Mouse (Mus musculus): ENCODE data around the gene Kcnc1.

Kcnc1 gene

DNA sequence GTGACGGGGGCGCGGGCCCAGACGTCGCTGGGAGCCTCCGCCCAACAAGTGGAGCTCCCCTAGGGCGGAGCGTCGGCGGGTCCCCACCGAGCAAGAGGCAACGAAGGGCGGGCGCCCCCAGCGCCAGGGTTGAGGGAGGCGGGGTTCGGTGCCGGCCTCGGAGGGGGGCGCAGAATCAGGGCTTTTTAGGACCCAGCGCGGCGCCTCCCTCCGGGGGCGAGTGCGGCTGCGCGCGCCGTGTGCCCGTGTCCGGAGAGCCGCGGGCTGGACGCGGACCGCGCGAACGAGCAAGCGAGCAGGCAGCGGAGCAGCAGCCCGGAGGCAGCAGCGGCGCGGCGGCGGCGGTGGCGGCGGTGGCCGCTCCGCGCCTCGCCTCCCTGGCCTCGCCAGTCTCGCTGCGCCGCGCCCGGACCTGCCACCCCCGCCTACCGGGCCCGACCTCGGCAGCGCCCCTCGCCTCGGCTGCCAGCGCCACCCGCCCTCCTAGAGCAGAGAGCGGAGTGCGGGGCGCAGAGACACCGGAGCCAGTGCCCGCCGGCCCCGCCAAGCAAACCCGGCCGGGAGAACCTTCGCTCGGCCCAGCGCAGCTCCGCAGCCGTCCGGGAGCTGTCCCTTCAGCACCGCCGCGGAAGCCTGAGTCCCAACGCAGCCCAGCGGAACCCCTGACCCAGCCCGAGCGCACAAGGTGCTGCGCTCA, at the start of gene Kcnc1:
Gene Kcnc1 (plus strand): TSS at position 267 of the 697 bp plus-strand sequence.
- peak; percentile 77 for DNase-seq

DNA sequence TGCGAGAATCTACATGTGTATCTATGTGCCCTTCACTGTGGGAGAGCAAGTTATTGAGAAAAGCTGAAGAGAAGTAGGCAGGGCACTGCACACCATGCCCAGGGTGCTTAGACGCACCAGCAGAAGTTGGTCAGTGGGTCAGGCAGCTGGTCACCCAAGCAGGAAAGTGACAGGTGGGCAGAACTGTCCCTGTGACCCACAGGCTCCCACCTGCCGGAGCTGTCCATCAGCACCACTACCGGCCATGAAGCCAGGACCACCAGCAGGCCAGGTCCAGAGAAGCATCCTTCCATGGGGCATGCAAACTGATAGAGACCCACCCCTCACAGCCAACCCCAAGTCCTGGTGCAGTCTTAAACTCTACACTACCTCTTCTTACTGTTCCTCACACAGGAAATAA, 48.6 kb upstream of the Kcnc1 start:
- no peak for DNase-seq

DNA sequence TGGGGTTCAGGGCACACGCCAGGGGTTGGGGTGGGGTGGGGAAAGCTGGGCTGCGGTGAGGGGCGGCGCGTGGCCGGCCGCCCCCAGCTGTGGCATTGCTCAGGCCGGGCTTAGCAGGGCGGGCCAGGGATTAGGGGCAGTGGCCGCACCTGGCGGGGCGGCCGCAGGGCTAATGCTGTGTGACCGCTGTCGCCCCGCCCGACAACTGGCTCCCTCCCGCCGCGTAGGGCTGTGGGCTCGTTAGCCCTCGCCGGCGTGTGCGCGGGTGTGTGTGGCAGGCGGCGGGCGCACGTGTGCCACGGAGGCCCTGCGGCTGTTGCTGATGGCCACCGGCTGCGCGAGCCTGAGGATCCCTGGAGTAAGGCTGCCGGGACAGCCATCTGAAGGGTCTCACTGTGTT, 47.5 kb upstream of the Kcnc1 start:
- peak; percentile 42 for DNase-seq

DNA sequence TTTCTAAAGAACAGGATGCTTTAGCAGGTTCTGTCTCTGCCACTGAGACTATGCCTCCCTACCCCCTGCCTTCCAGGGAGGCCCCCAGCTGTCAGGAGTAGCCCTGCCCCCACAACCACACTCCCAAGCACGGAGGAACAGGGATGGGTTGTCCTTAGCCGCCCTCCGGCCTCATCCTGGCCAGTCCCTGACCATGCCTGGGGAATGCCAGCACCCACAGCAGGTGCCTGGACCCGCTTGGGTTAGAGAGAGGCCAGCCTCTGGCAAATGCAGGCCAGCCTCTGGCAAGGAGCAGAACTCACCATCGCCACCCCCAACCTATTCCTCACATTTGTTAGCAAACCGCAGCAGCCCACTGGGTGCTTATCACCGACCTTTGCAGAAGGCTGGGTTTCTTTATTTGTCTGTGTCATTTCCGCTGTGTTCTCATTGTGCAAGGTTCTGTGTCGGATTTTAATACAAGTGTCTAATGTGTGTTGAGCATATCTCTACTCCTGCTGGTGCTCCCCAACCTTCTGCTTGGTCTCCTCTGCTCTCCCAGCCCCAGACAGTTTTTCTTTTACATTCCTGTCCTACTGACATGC, 46.1 kb upstream of the Kcnc1 start:
- DNase-seq = no peak

DNA sequence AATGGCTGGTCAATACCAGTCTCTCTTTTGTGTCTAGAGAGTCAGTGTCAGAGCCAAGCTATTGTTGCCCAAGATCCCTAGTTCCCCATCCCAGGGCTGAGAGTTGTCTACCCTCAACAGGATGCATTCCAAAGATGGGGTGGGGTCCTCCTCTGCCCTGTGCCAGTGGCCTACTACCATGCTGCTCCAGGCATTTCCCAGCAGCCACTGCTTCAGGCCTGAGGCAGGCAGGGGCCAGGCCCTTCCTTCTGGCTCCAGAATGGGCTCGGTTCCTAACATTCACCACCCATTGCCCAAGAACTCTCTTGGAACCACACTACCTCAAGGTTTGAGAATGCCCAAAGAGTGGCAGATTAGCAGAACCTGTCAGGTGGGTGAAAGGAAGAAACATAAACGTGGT, 43.5 kb upstream of the Kcnc1 start:
- DNase-seq = no peak

DNA sequence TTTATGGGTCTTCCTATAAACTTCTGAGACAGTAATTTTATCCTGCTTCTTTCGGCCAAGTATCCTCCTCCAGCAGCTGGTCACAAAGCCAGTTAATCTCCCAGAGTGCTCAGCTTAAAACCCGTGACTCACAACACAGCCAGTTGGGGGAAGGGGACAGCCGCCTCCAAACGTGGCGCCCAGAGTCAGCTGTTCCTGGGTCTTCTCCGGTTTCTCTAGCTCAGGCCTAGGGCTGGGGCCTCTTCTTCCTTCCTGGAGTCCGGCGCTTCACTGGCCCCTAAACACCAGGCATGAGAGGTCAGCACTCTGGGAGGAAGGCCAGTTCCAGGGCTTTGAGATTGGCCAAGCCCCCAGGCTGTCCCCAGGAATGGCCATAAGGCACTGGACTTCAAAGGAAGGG, 43.1 kb upstream of the Kcnc1 start:
- DNase-seq = no peak

DNA sequence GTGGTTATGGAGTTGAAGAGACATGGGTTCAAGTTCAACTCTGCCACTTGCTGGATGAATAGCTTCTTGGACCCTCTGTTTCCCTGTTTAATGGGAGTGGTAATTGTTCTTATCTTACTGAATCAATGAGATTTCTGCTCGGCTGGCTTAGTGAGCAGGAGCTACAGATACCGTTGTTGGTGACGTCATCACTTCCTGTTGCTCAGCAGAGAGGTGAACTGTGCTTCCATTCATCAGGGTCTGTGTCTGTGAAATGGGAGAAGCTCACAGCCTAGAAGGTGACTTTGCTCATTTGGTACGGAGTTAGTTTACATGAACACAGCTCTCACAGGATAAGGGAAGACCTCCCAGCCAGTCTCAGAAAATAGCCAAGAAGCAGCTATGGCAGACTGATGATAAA, 42.4 kb upstream of the Kcnc1 start:
- DNase-seq = no peak

DNA sequence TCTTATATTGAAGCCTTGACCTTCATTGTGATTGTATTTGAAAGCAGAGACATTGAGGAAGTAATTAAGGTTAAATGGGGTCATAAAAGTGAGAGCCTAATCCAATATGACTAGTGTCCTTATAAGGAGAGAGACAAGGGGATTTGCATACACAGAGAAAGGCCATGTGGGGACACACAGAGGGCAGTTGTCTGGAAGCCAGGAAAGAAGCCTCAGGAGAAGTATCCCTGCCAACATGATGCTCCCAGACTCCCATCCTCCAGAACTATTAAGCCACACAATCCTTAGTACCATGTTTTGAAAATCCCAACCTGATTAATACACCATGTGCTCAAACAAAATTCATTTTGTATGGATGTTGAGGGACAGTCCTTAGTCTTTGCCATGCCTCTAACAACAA, 34.5 kb upstream of the Kcnc1 start:
- no peak for DNase-seq

DNA sequence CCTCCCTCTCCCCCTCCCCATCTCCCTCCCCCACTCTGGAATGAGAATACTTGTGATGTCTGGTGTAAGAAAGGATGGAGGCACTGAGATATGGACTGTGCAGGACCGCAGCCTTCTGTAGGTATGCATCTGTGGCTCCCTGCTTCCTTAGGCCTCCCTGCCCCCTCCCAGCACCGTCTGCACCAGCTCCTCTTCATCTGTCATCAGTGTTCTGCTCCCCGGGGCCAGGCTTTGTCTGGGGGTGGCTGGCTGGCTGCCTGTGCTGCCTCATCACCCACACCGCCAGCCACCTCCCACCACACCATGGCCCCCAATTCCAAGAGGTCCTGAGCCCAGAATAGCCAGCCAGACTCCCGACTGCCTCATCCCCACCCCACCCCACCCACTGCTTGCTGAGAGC, 32.1 kb upstream of the Kcnc1 start:
- no peak for DNase-seq

DNA sequence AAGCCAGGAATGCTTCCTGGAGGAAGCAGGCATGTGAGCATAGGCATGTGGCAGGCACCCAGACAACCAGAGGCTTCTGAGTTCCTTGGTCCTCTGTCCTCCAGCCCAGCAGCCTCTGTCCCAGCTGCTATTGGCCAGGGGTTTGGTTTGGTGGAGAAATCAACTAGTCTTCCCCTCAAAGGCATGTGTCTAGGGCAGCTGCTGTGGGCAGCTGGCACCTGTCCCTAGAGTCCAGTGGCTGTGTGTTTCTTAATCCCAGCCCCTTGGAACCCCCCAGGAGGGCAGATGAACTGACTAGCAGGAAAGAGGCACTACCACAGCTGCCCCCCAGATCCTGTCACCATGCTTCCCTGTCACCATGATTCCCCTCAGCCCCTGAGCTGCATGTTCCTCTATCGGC, 30.5 kb upstream of the Kcnc1 start:
- DNase-seq = no peak

DNA sequence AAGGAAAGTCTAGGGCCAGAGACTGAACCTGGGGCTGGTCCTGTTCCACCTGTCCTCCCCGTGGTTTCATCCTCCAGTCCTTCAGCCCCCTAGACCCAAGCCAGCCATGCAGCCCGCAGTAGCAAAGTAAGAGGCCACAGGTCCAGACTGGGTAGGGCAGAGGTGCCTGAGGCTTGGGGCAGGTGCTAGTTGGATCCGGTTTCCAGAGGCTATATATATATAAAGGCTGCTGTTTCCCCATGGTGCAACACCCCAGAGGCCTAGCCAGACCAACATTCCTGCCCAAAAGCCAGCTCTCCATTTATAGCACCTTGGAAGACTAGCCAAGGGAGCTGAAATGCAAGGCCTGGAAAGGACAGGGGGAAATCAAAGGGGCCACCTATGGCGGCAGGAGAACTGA, 25.2 kb upstream of the Kcnc1 start:
- DNase-seq = no peak

DNA sequence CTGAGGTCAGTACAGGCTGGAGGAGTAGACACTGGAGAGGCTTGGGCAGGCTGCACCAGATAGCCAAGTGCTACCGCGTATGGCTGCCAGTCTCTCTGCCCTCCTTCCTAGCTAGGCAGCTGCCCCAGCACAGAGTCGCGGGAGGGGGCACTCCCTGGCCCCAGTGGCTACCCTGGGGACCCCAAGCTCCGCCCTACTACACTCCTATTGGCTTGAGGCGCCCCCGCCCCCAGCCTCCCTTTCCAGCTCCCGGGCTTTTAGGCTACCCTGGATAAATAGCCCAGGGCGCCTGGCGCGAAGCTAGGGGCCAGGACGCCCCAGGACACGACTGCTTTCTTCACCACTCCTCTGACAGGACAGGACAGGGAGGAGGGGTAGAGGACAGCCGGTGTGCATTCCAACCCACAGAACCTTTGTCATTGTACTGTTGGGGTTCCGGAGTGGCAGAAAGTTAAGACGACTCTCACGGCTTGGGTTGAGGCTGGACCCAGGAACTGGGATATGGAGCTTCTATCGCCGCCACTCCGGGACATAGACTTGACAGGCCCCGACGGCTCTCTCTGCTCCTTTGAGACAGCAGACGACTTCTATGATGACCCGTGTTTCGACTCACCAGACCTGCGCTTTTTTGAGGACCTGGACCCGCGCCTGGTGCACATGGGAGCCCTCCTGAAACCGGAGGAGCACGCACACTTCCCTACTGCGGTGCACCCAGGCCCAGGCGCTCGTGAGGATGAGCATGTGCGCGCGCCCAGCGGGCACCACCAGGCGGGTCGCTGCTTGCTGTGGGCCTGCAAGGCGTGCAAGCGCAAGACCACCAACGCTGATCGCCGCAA, 19.9 kb upstream of the Kcnc1 start, which contains the start of gene Myod1:
Gene Myod1 (plus strand): TSS at position 303 of the 836 bp plus-strand sequence.
- no peak for DNase-seq

DNA sequence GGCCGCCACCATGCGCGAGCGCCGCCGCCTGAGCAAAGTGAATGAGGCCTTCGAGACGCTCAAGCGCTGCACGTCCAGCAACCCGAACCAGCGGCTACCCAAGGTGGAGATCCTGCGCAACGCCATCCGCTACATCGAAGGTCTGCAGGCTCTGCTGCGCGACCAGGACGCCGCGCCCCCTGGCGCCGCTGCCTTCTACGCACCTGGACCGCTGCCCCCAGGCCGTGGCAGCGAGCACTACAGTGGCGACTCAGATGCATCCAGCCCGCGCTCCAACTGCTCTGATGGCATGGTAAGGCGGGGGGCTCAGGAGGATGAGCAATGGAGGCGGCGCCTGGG, 19.3 kb upstream of the Kcnc1 start:
- DNase-seq = no peak

DNA sequence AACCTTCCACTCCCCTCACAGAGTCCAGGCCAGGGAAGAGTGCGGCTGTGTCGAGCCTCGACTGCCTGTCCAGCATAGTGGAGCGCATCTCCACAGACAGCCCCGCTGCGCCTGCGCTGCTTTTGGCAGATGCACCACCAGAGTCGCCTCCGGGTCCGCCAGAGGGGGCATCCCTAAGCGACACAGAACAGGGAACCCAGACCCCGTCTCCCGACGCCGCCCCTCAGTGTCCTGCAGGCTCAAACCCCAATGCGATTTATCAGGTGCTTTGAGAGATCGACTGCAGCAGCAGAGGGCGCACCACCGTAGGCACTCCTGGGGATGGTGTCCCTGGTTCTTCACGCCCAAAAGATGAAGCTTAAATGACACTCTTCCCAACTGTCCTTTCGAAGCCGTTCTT, 18.2 kb upstream of the Kcnc1 start:
- peak; percentile 41 for DNase-seq

DNA sequence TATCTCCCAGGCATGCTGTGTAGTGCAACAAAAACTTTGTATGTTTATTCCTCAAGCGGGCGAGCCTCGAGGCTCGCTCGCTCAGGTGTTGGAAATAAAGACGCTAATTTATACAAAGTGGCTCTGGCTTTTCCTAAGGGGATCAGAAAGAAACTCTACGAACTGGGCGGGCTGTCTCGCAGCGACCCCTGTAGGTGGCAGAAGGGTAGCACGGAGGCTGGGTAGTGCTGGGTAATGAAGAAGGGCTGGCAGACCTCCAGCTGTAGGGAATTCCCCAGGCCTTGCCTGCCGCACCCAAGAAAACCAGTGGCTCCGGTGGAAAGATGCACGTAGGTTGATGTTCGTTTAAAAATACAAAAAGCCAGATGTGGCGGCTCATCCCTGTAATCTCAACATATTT, 17.3 kb upstream of the Kcnc1 start:
- peak; percentile 81 for DNase-seq

DNA sequence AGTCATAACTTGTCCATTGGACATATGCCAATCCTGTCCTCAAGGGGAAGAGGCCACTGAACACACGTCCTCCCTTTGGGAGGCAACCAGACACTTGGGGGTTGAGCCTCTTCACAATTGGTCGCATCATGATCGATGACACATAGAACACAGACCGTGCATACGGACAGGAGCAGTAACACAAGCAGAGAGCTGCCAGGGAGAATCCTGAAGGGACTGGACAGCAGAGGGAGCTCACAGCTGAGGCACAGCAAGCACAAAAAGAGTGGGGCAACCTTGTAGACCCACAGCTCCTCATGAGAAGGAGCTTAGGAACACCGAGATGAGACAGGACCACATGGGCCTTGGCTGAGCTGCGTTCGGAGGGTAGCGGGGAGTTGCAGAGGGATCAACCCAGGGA, 15.7 kb upstream of the Kcnc1 start:
- peak; percentile 42 for DNase-seq

DNA sequence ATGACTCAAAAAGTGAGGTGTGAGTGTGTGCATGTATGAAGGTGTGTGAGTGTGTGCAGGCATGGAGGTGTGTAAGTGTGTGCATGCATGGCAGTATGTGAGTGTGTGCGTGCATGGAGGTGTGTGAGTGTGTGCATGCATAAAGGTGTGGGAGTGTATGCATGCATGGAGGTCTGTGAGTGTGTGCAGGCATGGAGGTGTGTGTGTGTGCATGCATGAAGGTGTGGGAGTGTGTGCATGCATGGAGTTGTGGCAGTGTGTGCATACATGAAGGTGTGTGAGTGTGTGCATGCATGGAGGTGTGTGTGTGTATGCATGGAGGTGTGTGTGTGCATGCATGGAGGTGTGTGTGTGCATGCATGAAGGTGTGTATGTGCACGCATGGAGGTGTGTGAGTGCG, 8.9 kb upstream of the Kcnc1 start:
- DNase-seq = no peak

DNA sequence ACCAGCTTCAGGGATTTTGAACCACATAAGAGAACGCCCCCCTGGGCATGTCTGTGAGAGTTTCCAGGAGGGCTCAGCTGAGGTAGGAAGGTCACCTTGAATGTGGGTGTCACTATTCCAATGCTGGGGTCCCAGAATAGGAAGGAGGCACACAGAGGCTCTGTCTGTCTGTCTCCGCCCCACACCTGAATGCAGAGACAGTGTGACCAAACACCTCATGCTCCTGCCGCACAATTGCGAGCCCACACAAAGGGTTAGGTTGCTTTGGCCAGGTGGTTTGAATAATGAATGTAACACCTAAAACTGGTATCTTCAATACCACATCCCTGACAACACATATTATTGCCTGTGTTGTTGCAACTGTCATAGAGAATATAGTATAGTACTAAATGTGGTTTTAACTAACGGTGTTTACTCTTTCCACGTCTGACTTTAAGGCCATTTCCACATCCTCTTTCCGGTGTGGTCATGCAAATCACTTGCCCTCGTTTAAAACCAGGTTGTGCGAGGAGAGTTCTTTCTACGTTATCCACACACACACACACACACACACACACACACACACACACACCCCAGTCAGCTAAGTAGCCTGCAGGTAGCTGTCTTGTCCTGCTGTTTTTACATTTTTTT, 6.7 kb upstream of the Kcnc1 start:
- DNase-seq = no peak

DNA sequence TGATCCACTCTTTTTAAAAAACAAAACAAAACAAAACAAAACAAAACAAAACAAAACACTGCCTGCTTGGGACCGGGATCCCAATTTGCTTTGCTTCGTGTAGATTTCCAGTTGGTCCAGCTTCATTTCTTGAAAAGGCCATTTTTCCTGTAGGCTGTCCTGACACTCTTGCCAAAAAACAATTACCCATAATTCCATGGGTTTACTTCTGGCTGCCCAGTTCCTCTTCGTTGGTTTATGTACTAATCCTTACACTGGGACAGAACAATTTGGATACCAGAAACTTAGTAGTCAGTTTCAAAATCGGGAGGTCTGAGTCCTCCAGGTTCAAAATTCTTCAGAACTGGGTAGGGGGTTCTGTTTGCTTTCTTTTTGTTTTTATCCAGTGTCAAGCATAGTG, 6.1 kb upstream of the Kcnc1 start:
- DNase-seq = no peak

DNA sequence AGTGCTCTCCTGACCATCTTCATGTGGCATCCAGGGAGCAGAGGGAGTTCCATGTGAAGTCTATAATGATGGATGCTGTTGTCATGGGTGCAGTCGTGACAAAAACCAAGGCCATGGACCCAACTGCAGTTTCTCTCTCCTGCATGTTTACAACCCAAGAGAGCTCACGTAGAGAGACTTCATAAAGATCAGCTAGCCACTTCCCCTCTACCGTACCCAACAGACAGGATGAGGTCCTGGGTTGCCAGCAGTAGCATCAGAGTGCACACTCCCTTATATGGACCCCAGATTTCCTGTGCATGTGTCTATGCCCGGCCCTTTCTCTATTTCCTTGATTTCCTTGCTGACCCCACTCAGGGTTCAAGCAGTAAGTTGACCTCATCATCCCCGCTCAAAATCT, 4.6 kb upstream of the Kcnc1 start:
- no peak for DNase-seq

DNA sequence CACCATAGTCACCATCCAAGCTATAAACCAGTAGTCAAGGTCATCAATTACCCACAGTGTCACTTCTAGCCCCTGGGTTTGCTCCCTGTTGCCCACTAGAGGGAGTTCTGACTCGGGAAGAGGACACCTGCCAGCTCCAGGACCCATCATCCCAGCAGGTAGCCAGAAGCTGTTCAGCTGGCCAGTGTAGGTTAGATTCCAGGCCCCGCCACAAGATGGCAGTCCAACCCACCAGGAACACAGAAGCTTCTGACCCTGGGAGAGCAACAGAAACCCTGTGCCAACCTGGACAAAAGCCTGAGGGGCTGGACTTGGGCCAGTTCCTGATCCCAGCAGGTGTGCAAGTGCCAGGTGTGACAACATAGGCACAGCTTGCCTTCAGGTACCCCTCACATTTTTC, 3.2 kb upstream of the Kcnc1 start:
- DNase-seq = peak; percentile 78

DNA sequence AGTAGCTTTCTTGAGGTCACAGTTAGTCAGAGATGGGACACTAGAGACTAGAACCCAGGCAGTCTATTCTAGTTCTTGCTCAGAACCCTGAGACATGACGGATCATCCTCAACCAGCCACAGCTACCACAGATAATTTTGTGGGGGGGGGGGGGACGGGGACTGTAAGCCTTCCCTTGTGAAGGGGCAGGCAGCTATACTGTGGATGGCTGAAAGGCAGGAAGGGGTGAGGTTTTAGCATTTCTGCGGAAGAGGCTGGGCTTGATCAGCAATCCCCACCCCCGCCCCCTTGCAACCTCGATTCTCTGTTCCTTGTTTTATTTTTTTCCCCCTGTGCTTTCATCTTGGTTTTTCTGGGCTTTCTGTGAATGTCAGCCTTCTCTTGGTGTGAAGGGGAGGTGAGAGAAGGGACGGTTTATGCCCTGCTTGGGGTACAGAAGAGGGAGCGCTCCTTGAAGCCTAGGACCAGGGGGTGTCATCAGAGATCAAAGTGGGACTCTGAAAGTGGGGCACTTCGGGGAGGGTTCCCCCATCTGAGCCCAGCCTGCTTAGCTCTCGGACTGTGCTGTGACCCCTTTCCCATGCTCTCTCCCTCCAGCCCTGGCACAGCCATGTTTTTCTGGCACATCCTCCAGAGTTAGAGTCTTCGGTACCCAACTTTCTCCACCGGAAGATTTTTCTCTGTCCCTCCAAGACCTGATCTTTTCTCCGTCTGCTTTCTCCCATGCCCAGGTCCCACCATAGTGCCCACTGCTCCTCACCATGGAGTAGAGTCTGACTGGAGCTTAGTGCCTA, 2.4 kb upstream of the Kcnc1 start:
- no peak for DNase-seq

DNA sequence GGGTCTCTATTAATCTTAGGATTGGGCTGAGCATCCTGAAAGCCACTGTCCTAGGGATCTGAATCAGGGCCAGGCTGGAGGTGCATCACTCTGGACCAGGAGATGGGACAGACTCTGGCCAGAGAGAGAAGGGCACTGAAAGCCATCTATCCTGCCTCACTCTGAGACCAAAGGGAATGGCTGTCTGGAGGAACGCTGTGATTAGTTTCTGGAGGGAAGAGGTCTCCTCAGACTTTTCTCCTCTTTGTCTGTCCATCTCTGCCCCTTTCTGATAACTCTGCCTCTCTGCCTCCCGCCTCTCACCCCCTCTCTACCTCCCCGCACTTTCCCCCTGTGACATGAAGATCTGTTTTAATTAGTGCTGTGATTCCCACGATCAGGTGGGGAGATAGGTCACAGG, 1.4 kb upstream of the Kcnc1 start:
- no peak for DNase-seq
